Mouse (Mus musculus): ENCODE measurements at regions not wholly inside any gene's neighbourhood (a gene's known extent, or its start where the extent isn't known, plus 50 kb on each side); places are given as distances from the start of the nearest gene placed in this dataset.

- H3K4me3 ChIP-seq (replicated peaks; ENCODE audit: control insufficient read depth, low read depth, low read length) = no peak overlapping the region
- 80% methylated on average over 11 of the region's 11 CpGs for WGBS
- H3K4me1 ChIP-seq (ENCODE audit: control insufficient read depth, insufficient read depth, low read length) = no peaks in the 10 kb centered on the region
- TF ChIP-seq CTCF (IDR thresholded peaks at IDR 0.05; ENCODE audit: control insufficient read depth, insufficient read depth, low read length) = no peak
- no peak for TF ChIP-seq POLR2A (IDR thresholded peaks at IDR 0.05; ENCODE audit: borderline replicate concordance, control insufficient read depth, low read depth, low read length)
- H3K27ac ChIP-seq (ENCODE audit: control insufficient read depth, insufficient read depth, low read depth, low read length, poor library complexity) = no peak overlapping the region
Measured at GRCm38 (mm10) chr2:173988641-173989336, 87.3 kb upstream of the Stx16 start.

- Histone ChIP-seq H3K27ac (ENCODE audit: control insufficient read depth, insufficient read depth, low read depth, low read length, poor library complexity) (no peak overlapping the region), H3K4me1 (ENCODE audit: control insufficient read depth, insufficient read depth, low read length) (no peaks in the 10 kb centered on the region), H3K4me3 (replicated peaks; ENCODE audit: control insufficient read depth, low read depth, low read length) (no peak overlapping the region)
- WGBS = 85% methylated on average over 4 of the region's 4 CpGs
- no peak for TF ChIP-seq CTCF (IDR thresholded peaks at IDR 0.05; ENCODE audit: control insufficient read depth, insufficient read depth, low read length)
- no peak for TF ChIP-seq POLR2A (IDR thresholded peaks at IDR 0.05; ENCODE audit: borderline replicate concordance, control insufficient read depth, low read depth, low read length)
Measured at GRCm38 (mm10) chr2:173990664-173991063, 85.4 kb upstream of the Stx16 start.

GRCm38 (mm10) chr2:173991447-173991846 lies 84.7 kb upstream of the Stx16 start:
- H3K4me3 ChIP-seq (replicated peaks; ENCODE audit: control insufficient read depth, low read depth, low read length) = no peak overlapping the region
- TF ChIP-seq CTCF (IDR thresholded peaks at IDR 0.05; ENCODE audit: control insufficient read depth, insufficient read depth, low read length) (no peak), POLR2A (IDR thresholded peaks at IDR 0.05; ENCODE audit: borderline replicate concordance, control insufficient read depth, low read depth, low read length) (no peak)
- WGBS = 92% methylated on average over 15 of the region's 15 CpGs
- no peaks in the 10 kb centered on the region for H3K4me1 ChIP-seq (ENCODE audit: control insufficient read depth, insufficient read depth, low read length)
- no peak overlapping the region for H3K27ac ChIP-seq (ENCODE audit: control insufficient read depth, insufficient read depth, low read depth, low read length, poor library complexity)

- no peak overlapping the region for H3K4me3 ChIP-seq (replicated peaks; ENCODE audit: control insufficient read depth, low read depth, low read length)
- H3K27ac ChIP-seq (ENCODE audit: control insufficient read depth, insufficient read depth, low read depth, low read length, poor library complexity) = no peak overlapping the region
- TF ChIP-seq CTCF (IDR thresholded peaks at IDR 0.05; ENCODE audit: control insufficient read depth, insufficient read depth, low read length) (no peak), POLR2A (IDR thresholded peaks at IDR 0.05; ENCODE audit: borderline replicate concordance, control insufficient read depth, low read depth, low read length) (no peak)
- WGBS = 77% methylated on average over 5 of the region's 5 CpGs
- no peaks in the 10 kb centered on the region for H3K4me1 ChIP-seq (ENCODE audit: control insufficient read depth, insufficient read depth, low read length)
Measured at GRCm38 (mm10) chr2:173992041-173992440, 84.1 kb upstream of the Stx16 start.

GRCm38 (mm10) chr2:173993431-173993955 lies 82.6 kb upstream of the Stx16 start:
- no peak overlapping the region for H3K27ac ChIP-seq (ENCODE audit: control insufficient read depth, insufficient read depth, low read depth, low read length, poor library complexity)
- 82% methylated on average over 5 of the region's 5 CpGs for WGBS
- no peaks in the 10 kb centered on the region for H3K4me1 ChIP-seq (ENCODE audit: control insufficient read depth, insufficient read depth, low read length)
- no peak overlapping the region for H3K4me3 ChIP-seq (replicated peaks; ENCODE audit: control insufficient read depth, low read depth, low read length)
- TF ChIP-seq CTCF (IDR thresholded peaks at IDR 0.05; ENCODE audit: control insufficient read depth, insufficient read depth, low read length) = no peak
- no peak for TF ChIP-seq POLR2A (IDR thresholded peaks at IDR 0.05; ENCODE audit: borderline replicate concordance, control insufficient read depth, low read depth, low read length)

GRCm38 (mm10) chr2:173994301-173995073 lies 81.6 kb upstream of the Stx16 start:
- TF ChIP-seq CTCF (IDR thresholded peaks at IDR 0.05; ENCODE audit: control insufficient read depth, insufficient read depth, low read length) (no peak), POLR2A (IDR thresholded peaks at IDR 0.05; ENCODE audit: borderline replicate concordance, control insufficient read depth, low read depth, low read length) (no peak)
- WGBS = 58% methylated on average over 13 of the region's 13 CpGs
- Histone ChIP-seq H3K4me3 (replicated peaks; ENCODE audit: control insufficient read depth, low read depth, low read length) (no peak overlapping the region), H3K4me1 (ENCODE audit: control insufficient read depth, insufficient read depth, low read length) (no peaks in the 10 kb centered on the region), H3K27ac (ENCODE audit: control insufficient read depth, insufficient read depth, low read depth, low read length, poor library complexity) (no peak overlapping the region)

GRCm38 (mm10) chr2:174004666-174005065 lies 71.4 kb upstream of the Stx16 start:
- 87% methylated on average over 8 of the region's 8 CpGs for WGBS

GRCm38 (mm10) chr2:174007976-174008349 lies 68.1 kb upstream of the Stx16 start:
- TF ChIP-seq CTCF (IDR thresholded peaks at IDR 0.05; ENCODE audit: control insufficient read depth, insufficient read depth, low read length) = no peak
- TF ChIP-seq POLR2A (IDR thresholded peaks at IDR 0.05; ENCODE audit: borderline replicate concordance, control insufficient read depth, low read depth, low read length) = no peak
- Histone ChIP-seq H3K4me1 (ENCODE audit: control insufficient read depth, insufficient read depth, low read length) (no peaks in the 10 kb centered on the region), H3K4me3 (replicated peaks; ENCODE audit: control insufficient read depth, low read depth, low read length) (no peak overlapping the region), H3K27ac (ENCODE audit: control insufficient read depth, insufficient read depth, low read depth, low read length, poor library complexity) (no peak overlapping the region)
- 85% methylated on average over 2 of the region's 2 CpGs for WGBS

More at GRCm38 (mm10) chr2:174004666-174005065, 71.4 kb upstream of the Stx16 start:
- H3K4me1 ChIP-seq (ENCODE audit: control insufficient read depth, insufficient read depth, low read length) = no peaks in the 10 kb centered on the region
- H3K4me3 ChIP-seq (replicated peaks; ENCODE audit: control insufficient read depth, low read depth, low read length) = no peak overlapping the region
- H3K27ac ChIP-seq (ENCODE audit: control insufficient read depth, insufficient read depth, low read depth, low read length, poor library complexity) = no peak overlapping the region
- TF ChIP-seq CTCF (IDR thresholded peaks at IDR 0.05; ENCODE audit: control insufficient read depth, insufficient read depth, low read length) = no peak
- TF ChIP-seq POLR2A (IDR thresholded peaks at IDR 0.05; ENCODE audit: borderline replicate concordance, control insufficient read depth, low read depth, low read length) = no peak
